Mouse (Mus musculus): ENCODE data around the gene Scn4a. TPM values are rescaled to one million over a fixed set of nuclear protein-coding genes. Genes with fewer than 3 reads are reported as not detected.

The Scn4a gene
- polyA plus RNA-seq (2012; rRNA removed), result 0.17 and 0.24 TPM in 2 replicates

GRCm38 (mm10) chr11:106353188-106353587 is at the start of gene Scn4a:
Scn4a (minus strand) TSS chr11:106353288.

GRCm38 (mm10) chr11:106387791-106388216 is 34.7 kb upstream of the Scn4a start, which contains the start of gene Icam2:
Icam2 (minus strand) TSS chr11:106388075.

GRCm38 (mm10) chr11:106365366-106365765 is 12.3 kb upstream of the Scn4a start, which contains the start of gene Prr29:
Prr29 (plus strand) TSS chr11:106365472.

GRCm38 (mm10) chr11:106314333-106314812 is 38.7 kb downstream of the Scn4a start, which contains the start of gene Cd79b:
Cd79b (minus strand) TSS chr11:106314762.

GRCm38 (mm10) chr11:106301765-106302164 is 51.3 kb downstream of the Scn4a start, which contains the start of gene Gh:
Gh (minus strand) TSS chr11:106301865.

DNA sequence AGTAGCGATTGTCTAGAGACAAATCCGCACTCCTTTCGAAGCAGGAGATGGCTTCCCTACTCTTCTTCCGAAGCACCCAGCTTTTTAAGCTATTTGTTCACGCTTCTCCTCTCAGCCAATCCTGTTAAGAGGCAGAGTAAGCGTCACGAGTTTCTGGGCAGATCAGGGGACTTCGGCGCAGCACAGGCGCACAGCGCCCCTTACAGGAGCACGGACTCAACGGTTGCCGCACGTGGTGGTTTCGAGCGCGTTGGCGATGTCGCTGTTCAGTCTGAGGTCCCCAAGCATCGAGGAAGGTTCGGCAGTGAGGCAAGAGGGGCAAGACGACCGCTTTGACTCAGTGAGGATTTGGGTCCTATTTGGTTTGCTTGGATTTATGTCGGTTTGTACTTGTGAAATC is 76.6 kb downstream of the Scn4a start, which contains the start of gene Tcam1:
Tcam1 (plus strand) TSS at position 219 of the 400 bp plus-strand sequence.

DNA sequence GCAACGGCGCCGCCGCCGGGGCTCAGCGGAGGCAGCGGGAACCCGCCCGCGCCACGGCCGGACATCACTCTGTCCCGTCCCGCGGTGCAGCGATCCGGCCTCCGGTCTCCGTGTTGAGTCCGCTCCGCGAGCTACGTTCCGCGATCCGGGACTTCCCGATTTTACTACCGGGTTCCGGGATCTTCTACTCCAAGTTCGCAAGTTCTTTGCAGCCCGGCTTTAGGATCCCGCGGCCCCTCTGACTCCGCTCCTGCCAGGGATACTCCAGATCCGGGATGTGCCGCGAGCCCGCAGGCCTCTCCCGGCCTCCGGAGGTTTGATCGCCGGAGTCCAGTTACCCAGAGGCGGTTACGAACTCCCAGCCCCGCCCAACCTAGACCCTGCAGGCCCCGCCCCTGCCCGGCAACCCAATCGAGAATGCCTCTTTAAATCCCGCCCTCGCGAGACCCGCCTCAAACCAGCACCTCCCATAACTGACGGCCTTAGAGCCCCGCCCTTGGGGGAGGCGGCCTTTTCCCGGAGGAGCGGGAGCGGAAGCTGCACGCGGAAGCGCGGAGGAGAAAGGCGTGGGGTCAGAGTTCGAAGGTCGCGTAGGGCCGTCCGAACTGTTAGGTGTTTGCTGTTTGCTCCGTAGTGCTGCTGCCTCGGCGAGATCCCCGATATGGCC is 80.3 kb downstream of the Scn4a start, which contains the start of gene Smarcd2:
Smarcd2 (minus strand) TSS at position 329 of the 667 bp plus-strand sequence.

Other genes starting within 250 kb of the Scn4a start
- not detected in 2 replicates for gene Gm10840, start 192.4 kb downstream of the Scn4a start, polyA plus RNA-seq (2012; rRNA removed)
- 26.1 and 32.1 TPM in 2 replicates for gene Limd2, start 192.4 kb downstream of the Scn4a start, polyA plus RNA-seq (2012; rRNA removed)
- gene Strada, start 151.1 kb downstream of the Scn4a start, polyA plus RNA-seq (2012; rRNA removed), result 24.5 and 35.7 TPM in 2 replicates
- gene Ccdc47, start 136.9 kb downstream of the Scn4a start, polyA plus RNA-seq (2012; rRNA removed), result 9.6 and 9.7 TPM in 2 replicates
- gene Ddx42, start 136.4 kb downstream of the Scn4a start, polyA plus RNA-seq (2012; rRNA removed), result 10.6 and 14.3 TPM in 2 replicates
- 21.0 and 22.2 TPM in 2 replicates for gene Ftsj3, start 97.2 kb downstream of the Scn4a start, polyA plus RNA-seq (2012; rRNA removed)
- 26.6 and 33.6 TPM in 2 replicates for gene Psmc5, start 97.1 kb downstream of the Scn4a start, polyA plus RNA-seq (2012; rRNA removed)
- gene Smarcd2, start 80.3 kb downstream of the Scn4a start, polyA plus RNA-seq (2012; rRNA removed), result 116 and 149 TPM in 2 replicates
- 0.24 and 0.45 TPM in 2 replicates for gene Tcam1, start 76.6 kb downstream of the Scn4a start, polyA plus RNA-seq (2012; rRNA removed)
- not detected in 2 replicates for gene Gh, start 51.4 kb downstream of the Scn4a start, polyA plus RNA-seq (2012; rRNA removed)
- gene Cd79b, start 38.5 kb downstream of the Scn4a start, polyA plus RNA-seq (2012; rRNA removed), result 1.6 and 1.9 TPM in 2 replicates
- gene Prr29, start 12.2 kb upstream of the Scn4a start, polyA plus RNA-seq (2012; rRNA removed), result 55.9 and 61.8 TPM in 2 replicates
- gene Icam2, start 34.8 kb upstream of the Scn4a start, polyA plus RNA-seq (2012; rRNA removed), result 21.6 and 26.7 TPM in 2 replicates
- 72.2 and 154 TPM in 2 replicates for gene Ern1, start 134.6 kb upstream of the Scn4a start, polyA plus RNA-seq (2012; rRNA removed)

All from ovary, adult 2 months (tissue).